Mouse (Mus musculus) spleen, embryonic (tissue): ENCODE measurements around the gene Pgpep1.

Experiments
- CTCF ChIA-PET: fragments of 350-600 bp; sonication (Branson Sonifier 250); formaldehyde crosslinking; loops from one replicate; lab custom pipeline; 2022; lab: Charles Lee

Pgpep1 gene

GRCm38 (mm10) chr8:70664631-70665030 lies 4.4 kb upstream of the Pgpep1 start:
- CTCF ChIA-PET: no interaction called here

GRCm38 (mm10) chr8:70663691-70664090 lies 3.5 kb upstream of the Pgpep1 start:
- CTCF ChIA-PET: no interaction called here

- CTCF ChIA-PET: interaction anchor here (0.6 kb wide), 1 partner anchor 17 kb away, joined by 8 read pairs; no protein-coding TSS in a partner anchor
Measured at GRCm38 (mm10) chr8:70659604-70660272, 450 bp downstream of the Pgpep1 start.

GRCm38 (mm10) chr8:70658897-70659603 lies 1.1 kb downstream of the Pgpep1 start:
- CTCF ChIA-PET: no interaction called here

- CTCF ChIA-PET: no interaction called here
Measured at GRCm38 (mm10) chr8:70657739-70658138, 2.4 kb downstream of the Pgpep1 start.

GRCm38 (mm10) chr8:70657214-70657613 lies 3.0 kb downstream of the Pgpep1 start:
- CTCF ChIA-PET: no interaction called here

GRCm38 (mm10) chr8:70656193-70656790 lies 3.9 kb downstream of the Pgpep1 start:
- CTCF ChIA-PET: interaction anchor here (0.6 kb wide), 1 partner anchor 225 kb away, joined by 4 read pairs; no protein-coding TSS in a partner anchor

GRCm38 (mm10) chr8:70655469-70655868 lies 4.7 kb downstream of the Pgpep1 start:
- CTCF ChIA-PET: interaction anchor here (0.6 kb wide), 1 partner anchor 226 kb away, joined by 4 read pairs; no protein-coding TSS in a partner anchor

- CTCF ChIA-PET: interaction anchor here (0.6 kb wide), 3 partner anchors 29 to 525 kb away, joined by 3 to 4 read pairs (median 4); no protein-coding TSS in a partner anchor
Measured at GRCm38 (mm10) chr8:70654121-70654520, 6.1 kb downstream of the Pgpep1 start.

GRCm38 (mm10) chr8:70653226-70653625 lies 7.0 kb downstream of the Pgpep1 start:
- CTCF ChIA-PET: interaction anchor here (0.6 to 1.1 kb wide), 3 partner anchors 22 to 141 kb away, joined by 3 read pairs; no protein-coding TSS in a partner anchor

GRCm38 (mm10) chr8:70650351-70650750 lies 9.8 kb downstream of the Pgpep1 start:
- CTCF ChIA-PET: interaction anchor here (0.8 to 1.6 kb wide), 2 partner anchors 10 to 39 kb away, joined by 4 to 5 read pairs; no protein-coding TSS in a partner anchor

- CTCF ChIA-PET: no interaction called here
Measured at GRCm38 (mm10) chr8:70649324-70649723, 10.9 kb downstream of the Pgpep1 start.

GRCm38 (mm10) chr8:70648921-70649320 lies 11.3 kb downstream of the Pgpep1 start:
- CTCF ChIA-PET: no interaction called here

GRCm38 (mm10) chr8:70648164-70648442 lies 12.1 kb downstream of the Pgpep1 start:
- CTCF ChIA-PET: no interaction called here

GRCm38 (mm10) chr8:70647343-70648163 lies 12.6 kb downstream of the Pgpep1 start:
- CTCF ChIA-PET: no interaction called here

- CTCF ChIA-PET: interaction anchor here (0.5 to 0.6 kb wide), 2 partner anchors 37 to 76 kb away, joined by 5 read pairs; no protein-coding TSS in a partner anchor
Measured at GRCm38 (mm10) chr8:70646775-70647174, 13.4 kb downstream of the Pgpep1 start.

- CTCF ChIA-PET: interaction anchor here (0.5 to 0.6 kb wide), 2 partner anchors 36 to 76 kb away, joined by 5 read pairs; no protein-coding TSS in a partner anchor
Measured at GRCm38 (mm10) chr8:70646369-70646768, 13.8 kb downstream of the Pgpep1 start.

GRCm38 (mm10) chr8:70645501-70646224 lies 14.5 kb downstream of the Pgpep1 start:
- CTCF ChIA-PET: no interaction called here

- CTCF ChIA-PET: interaction anchor here (0.6 to 0.9 kb wide), 2 partner anchors 10 to 199 kb away, joined by 3 to 7 read pairs; no protein-coding TSS in a partner anchor
Measured at GRCm38 (mm10) chr8:70644065-70644464, 16.1 kb downstream of the Pgpep1 start.

- CTCF ChIA-PET: no interaction called here
Measured at GRCm38 (mm10) chr8:70643019-70643418, 17.2 kb downstream of the Pgpep1 start.
